Mouse (Mus musculus): ENCODE results near the gene Akr1b8.

DNA sequence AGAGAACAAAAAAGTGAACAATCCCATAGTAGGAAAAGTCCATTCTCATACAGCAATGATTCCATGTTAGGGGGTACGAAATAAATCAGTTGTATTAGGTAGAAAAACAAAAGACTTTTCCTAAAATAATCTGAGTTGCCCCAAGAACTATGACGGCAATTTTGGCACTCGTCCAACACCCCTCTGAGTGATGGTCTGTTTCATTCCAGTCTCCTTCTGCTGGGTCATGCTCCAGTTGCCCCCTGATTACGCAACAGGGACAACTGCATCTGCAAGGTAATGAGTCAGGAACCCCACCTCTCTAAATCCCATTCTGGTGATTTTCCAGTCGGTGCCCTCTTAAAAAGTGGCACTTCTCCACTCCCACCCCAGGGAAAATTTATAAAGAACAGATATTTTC lies 35.7 kb upstream of the Akr1b8 start:
- peak; percentile 58 for TF ChIP-seq MYOD1 (IDR thresholded peaks at IDR 0.05; ENCODE audit: control insufficient read depth, insufficient read length, low read depth)
- no peak for TF ChIP-seq CTCF (IDR thresholded peaks at IDR 0.05; ENCODE audit: control insufficient read depth, insufficient read depth, insufficient read length)
- no peak for TF ChIP-seq MAX (IDR thresholded peaks at IDR 0.05)
- no peak for TF ChIP-seq MYOG (IDR thresholded peaks at IDR 0.05; ENCODE audit: control insufficient read depth, extremely low read depth, insufficient read length)

Measured in C2C12 (cell line).